Mouse (Mus musculus): Measurements from ENCODE around the gene Gm8104. TPM values are rescaled to one million over a fixed set of nuclear protein-coding genes. Genes with fewer than 3 reads are reported as not detected.
"Not testable (repeated sequence)": the region's sequence is repeated elsewhere in the genome, so short reads cannot be mapped to it uniquely, and the experiment has no call there.

Gene Gm8104
- polyA plus RNA-seq (2015; fragmentation: Nextera tagmentation; extraction: Ambion mirVana) = not detected in 2 replicates

DNA sequence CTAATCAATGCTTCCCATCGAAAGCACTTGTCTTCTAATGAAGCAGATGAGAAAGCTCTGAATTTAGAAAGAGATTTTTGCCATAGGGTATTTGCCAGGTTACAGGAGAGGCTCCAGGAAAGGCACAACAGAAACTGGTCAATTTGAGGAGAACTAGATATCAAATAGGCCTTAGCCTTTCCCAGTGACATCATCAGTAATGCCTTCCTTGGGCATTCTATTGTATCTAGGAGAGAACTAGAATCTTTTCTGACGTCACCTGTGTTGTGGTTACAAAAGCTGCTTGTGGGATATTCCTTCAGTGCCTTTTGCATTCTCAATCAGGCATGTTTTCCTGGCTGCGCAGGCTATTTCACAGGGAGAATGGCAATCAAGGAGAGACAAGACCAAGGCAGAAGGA lies at the start of gene Gm8104:
Gene Gm8104 (plus strand): TSS at position 301 of the 400 bp plus-strand sequence.
- H3K27me3 ChIP-seq (replicated peaks; ENCODE audit: control insufficient read depth, insufficient read depth, low read length); H3K4me3 ChIP-seq (ENCODE audit: low read length); H3K27ac ChIP-seq (ENCODE audit: low read length); H3K9me3 ChIP-seq (ENCODE audit: control insufficient read depth, low read length); H3K4me1 ChIP-seq (ENCODE audit: control insufficient read depth, insufficient read depth, low read length); H3K9ac ChIP-seq (ENCODE audit: low read depth, low read length); ATAC-seq; H3K36me3 ChIP-seq (ENCODE audit: control insufficient read depth, insufficient read depth, low read length); H3K4me2 ChIP-seq (ENCODE audit: low read depth, low read length): not testable (repeated sequence)
- 78% methylated on average over 3 of the region's 3 CpGs for WGBS

DNA sequence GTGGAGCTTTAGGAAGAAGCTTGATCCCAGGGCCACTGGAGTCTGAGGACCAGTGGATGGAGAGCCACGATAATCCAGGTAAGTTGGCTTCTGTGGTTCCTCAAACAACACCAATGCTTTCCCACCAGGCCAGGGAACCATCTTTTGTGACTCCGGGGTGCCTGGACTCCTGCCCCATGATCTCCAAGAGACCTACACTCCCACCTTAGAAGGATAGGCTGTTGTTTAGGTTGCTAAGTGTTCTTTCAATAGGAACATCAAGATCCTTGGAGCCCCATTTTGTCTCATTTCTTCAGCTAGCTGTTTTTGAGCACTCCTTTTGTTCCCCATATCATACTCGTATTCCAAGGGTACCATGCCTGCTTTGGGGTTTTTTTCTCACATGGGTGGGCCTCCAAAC lies 42.3 kb upstream of the Gm8104 start:
- not testable (repeated sequence) for H3K9me3 ChIP-seq (ENCODE audit: control insufficient read depth, low read length); H3K27me3 ChIP-seq (replicated peaks; ENCODE audit: control insufficient read depth, insufficient read depth, low read length); H3K27ac ChIP-seq (ENCODE audit: low read length); H3K9ac ChIP-seq (ENCODE audit: low read depth, low read length); H3K4me1 ChIP-seq (ENCODE audit: control insufficient read depth, insufficient read depth, low read length); H3K36me3 ChIP-seq (ENCODE audit: control insufficient read depth, insufficient read depth, low read length); ATAC-seq; H3K4me2 ChIP-seq (ENCODE audit: low read depth, low read length); H3K4me3 ChIP-seq (ENCODE audit: low read length)
- 86% methylated on average over 3 of the region's 3 CpGs for WGBS

DNA sequence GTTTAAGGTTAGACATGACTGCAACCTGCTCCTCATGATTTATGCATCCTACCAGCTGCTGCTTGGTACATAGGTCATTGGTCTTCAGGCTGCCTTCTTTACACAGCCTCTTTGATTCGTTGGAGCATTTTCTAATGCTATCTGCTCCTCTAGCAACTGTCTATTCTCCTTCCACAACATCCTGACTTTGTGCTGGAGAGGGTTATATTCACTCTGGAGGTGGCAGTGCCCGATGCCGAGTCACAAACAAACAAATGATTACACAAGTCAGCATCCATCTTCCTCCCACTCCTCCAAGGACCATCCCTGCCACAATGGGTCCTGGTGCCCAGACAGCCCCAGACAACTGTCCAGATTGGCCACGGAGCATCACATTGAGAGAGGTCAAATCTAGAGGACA lies 40.2 kb upstream of the Gm8104 start:
- H3K9me3 ChIP-seq (ENCODE audit: control insufficient read depth, low read length); H3K4me1 ChIP-seq (ENCODE audit: control insufficient read depth, insufficient read depth, low read length); H3K27ac ChIP-seq (ENCODE audit: low read length); H3K27me3 ChIP-seq (replicated peaks; ENCODE audit: control insufficient read depth, insufficient read depth, low read length); ATAC-seq; H3K4me3 ChIP-seq (ENCODE audit: low read length); H3K4me2 ChIP-seq (ENCODE audit: low read depth, low read length); H3K9ac ChIP-seq (ENCODE audit: low read depth, low read length); H3K36me3 ChIP-seq (ENCODE audit: control insufficient read depth, insufficient read depth, low read length): not testable (repeated sequence)
- WGBS = 73% methylated on average over 4 of the region's 4 CpGs

DNA sequence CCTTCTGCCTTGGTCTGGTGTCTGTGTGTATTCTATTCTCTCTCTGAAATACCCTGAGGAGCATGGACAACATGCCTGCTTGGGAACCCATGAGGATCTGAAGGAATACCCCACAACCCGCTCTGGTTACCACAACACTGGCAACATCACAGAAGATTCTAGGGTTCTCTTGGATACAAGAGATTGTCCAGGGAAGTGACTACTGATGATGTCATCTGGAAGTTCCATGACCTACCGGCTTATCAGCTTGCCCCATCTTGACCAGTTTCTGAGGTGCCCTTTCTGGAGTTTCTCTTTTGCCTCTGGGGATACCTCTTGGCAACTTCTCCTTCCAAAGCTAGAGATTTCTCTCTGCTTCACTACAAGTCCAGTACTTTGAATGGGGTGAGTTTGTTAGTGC lies 23.9 kb upstream of the Gm8104 start, which contains the start of gene Gm8094:
Gene Gm8094 (minus strand): TSS at position 101 of the 400 bp plus-strand sequence.
- 86% methylated on average over 2 of the region's 2 CpGs for WGBS
- H3K9ac ChIP-seq (ENCODE audit: low read depth, low read length); H3K4me2 ChIP-seq (ENCODE audit: low read depth, low read length); ATAC-seq; H3K4me3 ChIP-seq (ENCODE audit: low read length); H3K4me1 ChIP-seq (ENCODE audit: control insufficient read depth, insufficient read depth, low read length); H3K27me3 ChIP-seq (replicated peaks; ENCODE audit: control insufficient read depth, insufficient read depth, low read length); H3K27ac ChIP-seq (ENCODE audit: low read length); H3K36me3 ChIP-seq (ENCODE audit: control insufficient read depth, insufficient read depth, low read length); H3K9me3 ChIP-seq (ENCODE audit: control insufficient read depth, low read length): not testable (repeated sequence)

DNA sequence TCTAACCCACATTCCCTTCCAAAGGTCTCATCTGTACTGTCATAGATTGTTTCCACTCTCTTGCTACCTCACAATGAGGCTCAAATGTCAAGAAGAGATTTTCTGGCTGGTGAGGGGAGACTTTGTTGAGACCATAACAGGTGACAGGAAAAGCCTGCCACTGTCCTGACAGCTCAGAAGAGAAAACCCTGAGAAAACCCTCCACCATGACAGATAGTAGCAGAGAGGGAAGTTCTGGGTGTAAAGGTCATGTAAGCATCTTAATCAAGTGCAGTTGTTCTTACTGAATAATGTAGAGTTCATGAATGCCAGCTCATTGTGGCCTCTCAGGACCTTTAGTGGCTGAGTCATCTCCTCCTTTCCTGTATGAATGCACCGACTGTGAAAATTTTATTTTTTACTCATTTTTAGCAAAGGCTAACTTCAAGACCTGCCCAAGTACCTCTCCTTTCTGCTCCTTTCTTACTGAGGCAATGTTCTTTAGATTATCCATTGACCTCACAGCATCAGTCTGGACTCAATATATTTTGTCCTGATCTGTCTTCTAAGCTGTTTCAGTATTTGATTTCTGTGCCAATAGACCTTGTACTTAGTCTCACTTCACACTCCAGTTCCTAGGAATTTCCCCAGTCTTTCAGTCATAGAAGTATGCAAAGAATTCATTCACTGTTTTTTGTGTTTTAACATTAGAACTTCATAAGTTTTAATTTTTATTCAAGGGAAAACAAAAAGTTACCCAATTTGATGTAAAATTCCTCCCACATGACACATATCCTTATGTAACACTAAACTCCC lies 15.3 kb upstream of the Gm8104 start:
- ATAC-seq; H3K4me1 ChIP-seq (ENCODE audit: control insufficient read depth, insufficient read depth, low read length); H3K9me3 ChIP-seq (ENCODE audit: control insufficient read depth, low read length); H3K4me3 ChIP-seq (ENCODE audit: low read length); H3K27me3 ChIP-seq (replicated peaks; ENCODE audit: control insufficient read depth, insufficient read depth, low read length); H3K27ac ChIP-seq (ENCODE audit: low read length); H3K36me3 ChIP-seq (ENCODE audit: control insufficient read depth, insufficient read depth, low read length); H3K9ac ChIP-seq (ENCODE audit: low read depth, low read length); H3K4me2 ChIP-seq (ENCODE audit: low read depth, low read length): not testable (repeated sequence)
- WGBS = 56% methylated on average over 1 of the region's 1 CpGs

DNA sequence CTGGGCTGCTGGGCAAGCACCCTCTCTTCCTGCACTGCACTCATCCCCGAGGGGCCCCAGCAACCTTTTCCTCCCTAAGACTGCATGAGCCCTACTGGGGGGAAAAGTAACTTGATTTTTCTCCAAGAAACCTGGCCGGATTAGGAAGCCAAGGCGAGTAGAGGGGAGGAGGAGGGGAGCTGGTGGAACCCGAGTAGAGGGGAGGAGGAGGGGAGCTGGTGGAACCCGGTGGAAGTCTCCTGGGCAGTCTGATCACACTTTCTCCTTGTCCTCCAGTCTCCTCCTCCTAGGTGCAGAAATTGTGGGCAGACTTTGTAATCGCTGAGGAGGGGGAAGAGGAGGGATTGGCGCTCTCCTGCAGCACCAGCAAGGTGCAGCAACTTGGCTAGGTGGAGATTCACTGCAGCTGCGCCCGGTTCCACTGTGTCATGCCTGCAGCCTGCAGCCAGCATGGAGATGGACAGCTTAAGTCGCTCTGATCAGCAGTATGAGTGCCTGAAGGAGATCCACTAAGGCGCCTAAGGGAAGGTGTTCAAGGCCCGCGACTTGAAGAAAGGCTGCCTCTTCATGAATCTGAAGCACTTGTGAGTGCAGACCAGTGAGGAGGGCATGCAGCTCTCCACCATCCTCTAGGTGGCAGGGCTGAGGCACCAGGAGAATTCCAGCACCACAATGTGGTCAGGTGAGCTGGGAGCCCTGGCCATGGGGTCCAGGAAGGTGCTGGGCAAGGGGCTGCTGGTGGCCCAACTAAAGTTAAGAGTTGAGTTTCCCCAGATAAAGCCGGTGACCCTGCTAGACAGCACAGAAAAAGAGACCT lies 11.1 kb upstream of the Gm8104 start:
- H3K4me3 ChIP-seq (ENCODE audit: low read length); H3K27me3 ChIP-seq (replicated peaks; ENCODE audit: control insufficient read depth, insufficient read depth, low read length); H3K27ac ChIP-seq (ENCODE audit: low read length); H3K9ac ChIP-seq (ENCODE audit: low read depth, low read length); H3K4me1 ChIP-seq (ENCODE audit: control insufficient read depth, insufficient read depth, low read length); H3K9me3 ChIP-seq (ENCODE audit: control insufficient read depth, low read length); H3K4me2 ChIP-seq (ENCODE audit: low read depth, low read length); H3K36me3 ChIP-seq (ENCODE audit: control insufficient read depth, insufficient read depth, low read length): not testable (repeated sequence)
- WGBS = 38% methylated on average over 1 of the region's 14 CpGs
- peak; percentile 58; the same call in 1 of the 2 replicates for ATAC-seq

DNA sequence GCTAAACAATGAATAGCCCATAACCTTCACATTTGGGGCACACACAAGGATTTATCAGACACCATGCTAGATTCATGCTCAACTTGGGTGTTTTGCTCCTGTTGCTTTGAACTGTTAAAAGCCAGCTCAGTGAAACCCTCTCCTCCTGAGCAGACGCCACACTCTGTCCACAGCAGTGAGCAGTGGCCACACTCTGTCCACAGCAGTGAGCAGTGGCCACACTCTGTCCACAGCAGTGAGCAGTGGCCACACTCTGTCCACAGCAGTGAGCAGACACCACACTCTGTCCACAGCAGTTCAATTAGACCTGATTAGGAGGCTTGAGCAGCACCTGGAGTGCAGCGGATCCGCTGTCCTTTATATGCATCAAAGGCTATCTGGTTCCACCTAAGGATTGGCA lies 19.3 kb downstream of the Gm8104 start:
- not testable (repeated sequence) for H3K36me3 ChIP-seq (ENCODE audit: control insufficient read depth, insufficient read depth, low read length); H3K9ac ChIP-seq (ENCODE audit: low read depth, low read length); H3K4me1 ChIP-seq (ENCODE audit: control insufficient read depth, insufficient read depth, low read length); H3K4me3 ChIP-seq (ENCODE audit: low read length); H3K9me3 ChIP-seq (ENCODE audit: control insufficient read depth, low read length); H3K4me2 ChIP-seq (ENCODE audit: low read depth, low read length); H3K27ac ChIP-seq (ENCODE audit: low read length); ATAC-seq; H3K27me3 ChIP-seq (replicated peaks; ENCODE audit: control insufficient read depth, insufficient read depth, low read length)
- 82% methylated on average over 1 of the region's 3 CpGs for WGBS

DNA sequence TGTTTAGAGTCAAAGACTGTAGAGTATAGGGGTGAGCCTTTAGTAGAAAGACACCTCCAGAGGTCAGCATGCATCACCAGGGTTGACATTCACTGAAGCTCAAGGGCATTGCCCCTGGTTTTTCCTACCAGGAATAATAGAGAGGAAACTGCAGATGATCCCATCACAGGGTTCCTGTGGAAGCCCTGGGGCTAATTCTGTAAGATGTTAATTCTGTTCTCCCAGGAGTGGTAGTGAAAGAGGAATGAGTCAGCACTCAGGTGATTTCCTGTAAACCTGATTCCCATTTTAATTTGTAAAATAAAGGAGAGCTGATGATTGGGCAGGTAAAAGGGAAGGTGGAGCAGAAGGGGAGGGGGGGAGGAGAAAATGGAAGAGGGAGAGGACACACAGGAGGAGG lies 25.9 kb downstream of the Gm8104 start:
- not testable (repeated sequence) for H3K9me3 ChIP-seq (ENCODE audit: control insufficient read depth, low read length); H3K9ac ChIP-seq (ENCODE audit: low read depth, low read length); H3K27ac ChIP-seq (ENCODE audit: low read length); H3K4me2 ChIP-seq (ENCODE audit: low read depth, low read length); H3K36me3 ChIP-seq (ENCODE audit: control insufficient read depth, insufficient read depth, low read length); H3K27me3 ChIP-seq (replicated peaks; ENCODE audit: control insufficient read depth, insufficient read depth, low read length); H3K4me1 ChIP-seq (ENCODE audit: control insufficient read depth, insufficient read depth, low read length); H3K4me3 ChIP-seq (ENCODE audit: low read length); ATAC-seq

Data from intestine, embryonic 16.5 days (tissue).